ENCODE assay signal across 10 mouse cellular contexts in the genomic region with DNA sequence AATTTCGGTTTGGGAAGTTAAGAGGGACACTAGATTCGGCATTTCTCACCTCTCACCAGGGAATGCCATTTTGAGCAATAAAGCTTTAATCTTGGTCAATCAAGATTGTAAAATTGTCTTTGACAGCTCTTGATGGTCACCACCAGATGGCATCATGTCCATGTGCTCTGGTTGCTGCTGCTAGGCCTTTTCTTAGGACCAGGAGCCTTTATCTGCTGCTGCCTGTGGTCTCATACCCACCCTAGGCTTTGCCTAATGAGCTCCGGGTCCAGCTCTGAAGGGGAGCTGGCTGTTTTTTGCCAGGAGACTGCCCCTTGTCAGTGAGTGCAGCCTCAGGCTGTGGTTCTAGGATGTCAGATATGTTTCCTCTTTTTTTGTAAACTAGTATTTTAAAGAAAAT. TPM values are rescaled to one million over a fixed set of nuclear protein-coding genes. Genes with fewer than 3 reads are reported as not detected.
DNase-seq lines count a peak whose midpoint lies in the region; ATAC-seq and TF ChIP-seq lines count a peak whose summit lies in the region.
"Had no signal": no experiment of that assay in that cellular context is flagged by ENCODE, and none has a peak within 500 bp of the region (broad histone marks: within the 10 kb centered on the region; RNA-seq: fewer than 3 reads in every experiment).

No protein-coding gene starts in this region.

- no peaks in the 10 kb centered on the region; the same call in 1 of the 2 replicates for H3K27me3 ChIP-seq in kidney, postnatal 0 days (ENCODE audit: insufficient read depth, low read length)

- no peak overlapping the region for H3K9ac ChIP-seq in kidney, postnatal 0 days (ENCODE audit: low read depth, low read length)

- no peak overlapping the region for H3K4me3 ChIP-seq in kidney, postnatal 0 days (replicated peaks; ENCODE audit: low read depth, low read length)

- no peaks in the 10 kb centered on the region for H3K4me1 ChIP-seq in kidney, postnatal 0 days (replicated peaks; ENCODE audit: insufficient read depth, low read length)

- peak; percentile 77 for TF ChIP-seq CTCF in kidney, postnatal 0 days (IDR thresholded peaks at IDR 0.05; ENCODE audit: low read depth)

- peak; percentile 33 for DNase-seq in adrenal gland, postnatal 14 days
- no peak for DNase-seq in adrenal gland, adult 18-20 months (ENCODE audit: low spot score in 2 of 2)
- peak; percentile 73 for DNase-seq in kidney, postnatal 0 days (ENCODE audit: low spot score)
- DNase-seq in kidney, adult 11 months = no peak
- DNase-seq in embryo, embryonic 10 days (ENCODE audit: low spot score) = peak; percentile 77
- no peak for DNase-seq in natural killer cell, adult 2 months (ENCODE audit: low spot score in 2 of 2)
- DNase-seq in urinary bladder, postnatal 14 days (ENCODE audit: low spot score) = no peak
- DNase-seq: cerebellum, adult 8-10 months had no signal

- no peak overlapping the region for H3K4me2 ChIP-seq in kidney, postnatal 0 days (ENCODE audit: low read length)

- ATAC-seq in kidney, postnatal 0 days (replicated peaks; ENCODE audit: low FRiP score, low read depth) = no peak
- ATAC-seq in megakaryocyte progenitor cell, adult 5-6 weeks (replicated peaks; ENCODE audit: poor library complexity) = 0 out of 2 replicates have a peak, but pooled peaks have one; percentile 20

- no peaks in the 10 kb centered on the region for H3K9me3 ChIP-seq in kidney, postnatal 0 days (replicated peaks; ENCODE audit: low read length)

- 6% methylated on average over 3 of the region's 3 CpGs for WGBS in kidney, postnatal 0 days

- H3K27ac ChIP-seq in kidney, postnatal 0 days = no peak overlapping the region

- H3K36me3 ChIP-seq in kidney, postnatal 0 days (ENCODE audit: insufficient read depth, low read length) = no peaks in the 10 kb centered on the region

RNA-seq across cellular contexts. Expression of a gene that starts 44.8 kb away (rescaled TPM):
- 56.4 and 61.0 TPM in 2 replicates for total RNA-seq in adrenal gland, postnatal 14 days (2021)
- 100 to 1,000 TPM in 1 of 2 experiments, 10 to 100 TPM in 1; 47.6 to 122 TPM for total RNA-seq in adrenal gland, adult 18-20 months (2021)
- polyA plus RNA-seq in kidney, postnatal 0 days (2015; fragmentation: Nextera tagmentation; extraction: Ambion mirVana) = 0.61 and 1.0 TPM in 2 replicates
- not detected in 2 replicates for total RNA-seq in megakaryocyte progenitor cell, adult 5-6 weeks (2015)
- not detected in 2 replicates for total RNA-seq in megakaryocyte progenitor cell, adult 5-6 weeks (2017)
- polyA plus RNA-seq: C2C12 had no signal

Comparison
In these comparisons a context has a peak if more than half of its experiments do, and no peak if none do; other contexts are left out.
1. DNase-seq: peak in adrenal gland, postnatal 14 days (single experiment), kidney, postnatal 0 days (single experiment) and embryo, embryonic 10 days (single experiment); none in adrenal gland, adult 18-20 months (0 of 2), kidney, adult 11 months (single experiment), natural killer cell, adult 2 months (0 of 2) and urinary bladder, postnatal 14 days (single experiment).
2. RNA of a gene that starts 44.8 kb away (total RNA-seq): 47.6 to 122 TPM in adrenal gland, adult 18-20 months and 56.4 to 61.0 TPM in adrenal gland, postnatal 14 days; not detected in megakaryocyte progenitor cell, adult 5-6 weeks; every median in the first group is over 10 times any median in the second.